Mouse (Mus musculus) heart, embryonic 14.5 days (tissue): ENCODE results near the gene Vmn1r234. TPM values are rescaled to one million over a fixed set of nuclear protein-coding genes. Genes with fewer than 3 reads are reported as not detected.

Experiments used
- microRNA-seq: library from miRNA; unstranded; fragments of <30 nt; microRNA quantifications from one replicate; pipeline ENCODE4, GENCODE M21; 2016
- polyA plus RNA-seq: library from polyadenylated mRNA; unstranded; fragments of >200 nt; fragmentation: Nextera tagmentation; extraction: Ambion mirVana; gene quantifications from 2 replicates; pipeline ENCODE4 v1.2.1, GENCODE M21; 2014

The Vmn1r234 gene
- polyA plus RNA-seq, 1 experiment from 2014 or later = not detected

Small RNA genes within 50 kb of the gene (microRNA-seq; reads per million reads assigned to microRNA genes)
- not detected for gene Gm26384

Other genes starting within 250 kb of the Vmn1r234 start
- gene Vmn1r233, start 229.6 kb upstream of the Vmn1r234 start, polyA plus RNA-seq = not detected in 2 replicates
- gene Zfp160, start 217.2 kb upstream of the Vmn1r234 start, polyA plus RNA-seq = 10.2 and 13.3 TPM in 2 replicates
- not detected in 2 replicates for gene Vmn1r235, start 30.3 kb downstream of the Vmn1r234 start, polyA plus RNA-seq
- not detected in 2 replicates for gene Vmn1r236, start 56.9 kb downstream of the Vmn1r234 start, polyA plus RNA-seq
- gene Vmn1r237, start 85.8 kb downstream of the Vmn1r234 start, polyA plus RNA-seq = not detected in 2 replicates
- gene Zfp677, start 157.7 kb downstream of the Vmn1r234 start, polyA plus RNA-seq = 2.1 and 2.5 TPM in 2 replicates
- 3.4 and 4.0 TPM in 2 replicates for gene Zfp54, start 197.1 kb downstream of the Vmn1r234 start, polyA plus RNA-seq
- 9.8 and 11.6 TPM in 2 replicates for gene Zfp51, start 224.3 kb downstream of the Vmn1r234 start, polyA plus RNA-seq